Mouse (Mus musculus) intestine, embryonic 15.5 days (tissue): ENCODE data around the gene Timm22. TPM values are rescaled to one million over a fixed set of nuclear protein-coding genes. Genes with fewer than 3 reads are reported as not detected.

Experiments used
- polyA plus RNA-seq: library from polyadenylated mRNA; unstranded; fragments of >200 nt; fragmentation: Nextera tagmentation; extraction: Ambion mirVana; gene quantifications from 2 replicates; pipeline ENCODE4 v1.2.1, GENCODE M21; 2015

The Timm22 gene
- polyA plus RNA-seq, 1 experiment from 2014 or later: 103 TPM

Other genes starting within 250 kb of the Timm22 start
- 48.1 and 51.0 TPM in 2 replicates for gene Vps53, start 227.3 kb upstream of the Timm22 start, polyA plus RNA-seq
- gene Fam57a, start 227.3 kb upstream of the Timm22 start, polyA plus RNA-seq: 88.7 and 94.7 TPM in 2 replicates
- 1.2 and 1.7 TPM in 2 replicates for gene Dbil5, start 189.3 kb upstream of the Timm22 start, polyA plus RNA-seq
- gene Gemin4, start 189.3 kb upstream of the Timm22 start, polyA plus RNA-seq: 28.8 and 32.6 TPM in 2 replicates
- gene Mrm3, start 163.2 kb upstream of the Timm22 start, polyA plus RNA-seq: 26.3 and 29.6 TPM in 2 replicates
- gene Glod4, start 163.2 kb upstream of the Timm22 start, polyA plus RNA-seq: 123 and 138 TPM in 2 replicates
- gene Nxn, start 7.8 kb upstream of the Timm22 start, polyA plus RNA-seq: 31.1 and 31.2 TPM in 2 replicates
- 37.9 and 38.3 TPM in 2 replicates for gene Abr, start 215.4 kb downstream of the Timm22 start, polyA plus RNA-seq